Mouse (Mus musculus) gastrocnemius, postnatal 10 days (tissue): ENCODE data around the gene Cldn5. TPM values are rescaled to one million over a fixed set of nuclear protein-coding genes. Genes with fewer than 3 reads are reported as not detected.

Experiments
- DNase-seq: peaks from one replicate; pipeline ENCODE4 v3.0.0; 2021; ENCODE audit warnings: mixed read lengths
- long read RNA-seq, 2 experiments: library from polyadenylated mRNA; stranded (forward); transcript quantifications; one replicate each; pipeline ENCODE4 v2.0.0; 2021
- total RNA-seq, 2 experiments: library from RNA; stranded (reverse); gene quantifications; 2 replicates each; pipeline ENCODE4 v1.2.3; 2021

Cldn5 gene
- total RNA-seq = 10 to 100 TPM; 42.8 to 43.1 TPM
- long read RNA-seq, experiment 1, transcript Cldn5-201 (1 exons, 1,416 nt) = major isoform, 230 of 230 reads
- long read RNA-seq, experiment 1, partial matches to known transcripts = 0 of 230 reads
- long read RNA-seq, experiment 1, other reads (novel, unspliced or antisense) = 0 of 230 reads
- long read RNA-seq, experiment 2, transcript Cldn5-201 (1 exons, 1,416 nt) = major isoform, 206 of 206 reads
- long read RNA-seq, experiment 2, partial matches to known transcripts = 0 of 206 reads
- long read RNA-seq, experiment 2, other reads (novel, unspliced or antisense) = 0 of 206 reads

DNA sequence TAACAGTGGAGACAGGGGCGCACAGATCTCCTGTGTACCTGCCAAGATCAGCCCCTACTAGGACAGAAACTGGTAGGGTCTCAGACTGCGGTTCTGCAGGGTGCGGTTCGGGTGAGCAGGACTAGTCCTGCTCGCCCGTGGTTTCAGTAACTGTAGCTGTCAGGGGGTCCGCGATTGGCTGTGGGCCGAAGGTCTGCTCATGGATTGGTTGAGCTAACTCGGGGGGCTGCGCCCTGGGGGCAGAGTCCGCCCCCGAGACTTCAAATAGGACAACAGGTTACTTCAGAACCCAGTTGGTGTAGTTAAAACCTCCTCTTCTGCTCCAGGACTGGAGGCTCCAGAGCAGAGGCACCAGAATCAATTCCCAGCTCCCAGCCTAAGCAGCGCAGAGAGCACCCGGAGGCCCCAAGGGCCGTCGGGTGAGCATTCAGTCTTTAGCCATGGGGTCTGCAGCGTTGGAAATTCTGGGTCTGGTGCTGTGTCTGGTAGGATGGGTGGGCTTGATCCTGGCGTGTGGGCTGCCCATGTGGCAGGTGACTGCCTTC is at the start of gene Cldn5:
Gene Cldn5, plus strand, starts transcription at position 292 of the 545 bp plus-strand sequence.
- DNase-seq = no peak

DNA sequence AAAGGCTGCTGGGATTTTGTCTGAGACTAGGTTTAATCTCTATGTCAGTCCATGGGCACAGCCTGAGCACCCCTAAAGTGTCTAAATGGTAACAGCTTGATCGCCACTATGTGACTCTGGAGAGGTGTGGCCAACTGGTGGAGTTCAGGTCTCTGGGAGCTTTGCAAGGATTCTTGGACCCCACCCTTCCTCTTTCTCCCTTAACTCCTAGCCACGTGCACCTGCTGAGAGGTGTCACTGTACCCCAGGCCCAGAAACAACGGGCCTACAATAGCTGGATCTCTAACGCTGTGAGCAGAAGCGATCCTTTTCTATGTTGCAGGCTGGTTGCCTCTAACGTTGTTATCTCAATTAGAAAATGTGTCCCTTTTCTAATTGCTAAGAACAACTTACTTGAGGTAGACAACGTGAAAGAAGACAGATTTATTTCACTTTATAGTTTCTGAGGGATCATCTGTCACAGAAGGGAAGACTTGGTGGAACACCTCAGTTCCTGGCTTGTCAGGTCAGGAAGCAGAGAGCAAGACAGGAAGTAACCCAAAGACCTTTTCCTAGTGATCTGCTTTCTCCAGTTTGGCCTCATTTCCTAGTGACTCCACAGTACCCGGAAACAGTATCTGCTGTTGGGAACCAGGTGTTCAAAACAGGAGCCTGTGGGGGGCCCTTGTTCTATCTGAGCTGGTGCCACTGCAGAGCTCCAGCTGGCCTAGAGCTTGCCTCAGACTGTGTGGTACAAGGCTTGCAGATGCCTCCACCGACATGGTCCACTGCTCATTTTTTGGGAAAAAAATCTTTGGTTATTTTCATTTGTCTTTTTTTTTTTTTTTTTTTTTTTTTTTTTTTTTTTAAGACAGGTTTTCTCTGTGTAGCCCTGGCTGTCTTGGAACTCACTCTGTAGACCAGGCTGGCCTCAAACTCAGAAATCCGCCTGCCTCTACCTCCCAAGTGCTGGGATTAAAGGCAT is 48.8 kb upstream of the Cldn5 start:
- no peak for DNase-seq

DNA sequence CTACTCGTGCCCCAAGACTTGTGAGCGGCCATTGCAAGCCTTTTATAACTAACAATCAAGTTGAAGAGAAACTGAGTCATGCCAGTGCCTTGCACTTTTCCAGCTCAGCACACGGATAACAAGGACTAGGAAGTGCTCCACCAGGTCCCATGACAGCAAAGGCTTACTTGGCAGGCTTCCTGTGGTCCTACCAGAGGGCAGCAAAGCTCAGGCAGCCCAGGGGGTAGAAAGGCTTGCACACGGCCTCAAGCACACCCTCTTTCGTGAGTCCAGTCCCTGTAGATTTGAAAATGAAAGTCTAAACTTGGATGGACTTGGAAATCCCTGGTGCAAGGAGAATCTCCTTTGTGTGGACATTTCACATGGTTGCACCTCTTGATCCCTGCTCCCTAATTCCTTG is 47.5 kb upstream of the Cldn5 start:
- no peak for DNase-seq

DNA sequence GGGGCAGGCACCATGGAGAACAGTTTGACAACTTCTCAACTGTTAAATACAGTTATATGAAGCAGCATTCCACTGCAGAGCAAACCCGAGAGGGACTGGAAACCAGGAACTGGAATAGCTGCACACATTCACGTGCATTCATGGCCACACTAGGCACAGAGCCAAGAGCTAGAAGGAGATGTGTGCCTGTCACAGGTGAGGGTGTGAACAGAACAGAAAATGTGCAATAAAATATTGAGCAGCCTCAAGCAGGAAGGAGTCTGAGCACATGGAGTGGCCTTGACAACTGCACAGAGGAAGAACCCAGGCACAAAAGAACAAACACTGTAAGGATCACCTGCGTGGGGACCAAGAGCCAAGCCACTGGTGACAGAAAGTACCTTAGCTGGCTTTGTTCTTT is 46.0 kb upstream of the Cldn5 start:
- DNase-seq = no peak

GRCm38 (mm10) chr16:18733100-18733956 is 43.3 kb upstream of the Cldn5 start:
- DNase-seq = no peak

DNA sequence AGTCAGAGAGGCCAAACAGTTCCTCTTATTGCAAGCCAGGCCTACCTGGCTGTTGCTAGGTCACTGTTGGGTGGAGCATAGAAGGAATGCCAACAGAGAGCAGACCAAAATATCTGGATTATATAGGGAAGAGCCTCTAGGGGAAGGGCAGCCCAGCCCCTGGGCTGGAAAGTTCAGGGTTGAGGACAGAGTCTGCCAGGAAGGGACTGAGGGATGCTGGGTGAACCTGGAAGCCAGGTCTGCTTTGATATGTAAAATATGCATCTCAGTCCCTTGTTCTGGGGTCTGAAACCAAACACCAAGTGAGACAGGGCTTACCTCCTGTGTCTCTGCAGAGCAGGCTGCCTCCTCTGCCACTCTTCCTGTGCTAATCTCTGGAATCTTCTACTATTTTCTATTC is 38.3 kb upstream of the Cldn5 start:
- no peak for DNase-seq

- no peak for DNase-seq
Observed at GRCm38 (mm10) chr16:18746268-18747122, 30.2 kb upstream of the Cldn5 start.

GRCm38 (mm10) chr16:18751101-18751500 is 25.5 kb upstream of the Cldn5 start:
- no peak for DNase-seq

GRCm38 (mm10) chr16:18751885-18752499 is 24.7 kb upstream of the Cldn5 start:
- DNase-seq = no peak

GRCm38 (mm10) chr16:18761734-18762133 is 14.9 kb upstream of the Cldn5 start:
- DNase-seq = no peak

DNA sequence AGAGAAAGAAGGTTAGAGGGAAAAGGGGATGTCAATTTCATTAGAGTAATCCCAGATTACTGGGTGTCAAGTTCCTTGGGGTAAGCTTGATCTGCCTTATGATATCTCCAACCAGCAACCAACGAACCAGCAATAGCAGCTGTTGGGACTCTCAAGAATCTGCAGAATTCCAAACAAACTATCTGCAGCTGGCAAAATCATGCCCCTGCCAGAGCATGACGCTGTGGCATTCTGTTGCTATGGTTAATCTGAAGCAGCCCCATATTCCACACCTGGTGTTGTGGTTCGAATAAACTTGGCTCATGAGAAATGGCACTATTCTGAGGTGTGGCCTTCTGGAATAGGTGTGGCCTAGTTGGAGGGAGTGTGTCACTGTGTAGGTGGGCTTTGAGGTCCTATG is 13.7 kb upstream of the Cldn5 start:
- no peak for DNase-seq

DNA sequence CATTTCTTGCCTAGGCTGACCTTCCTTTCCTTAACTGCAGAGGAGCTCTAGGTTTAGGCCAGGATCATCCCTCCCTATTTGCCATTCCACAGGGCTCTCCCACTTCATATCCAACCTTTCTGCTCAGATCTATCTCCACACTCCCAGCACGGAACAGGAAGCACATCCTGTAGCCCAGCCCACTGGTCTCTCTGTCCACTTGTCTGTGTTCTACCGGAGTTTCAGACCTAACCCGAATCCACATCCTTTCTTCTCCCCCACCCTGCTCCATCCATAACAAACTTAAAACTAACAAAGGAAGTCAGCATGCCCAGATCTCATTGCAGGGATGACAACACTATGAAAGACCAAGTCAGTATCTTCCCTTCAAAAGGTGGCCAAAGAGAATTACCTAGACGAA is 10.3 kb upstream of the Cldn5 start:
- no peak for DNase-seq

- no peak for DNase-seq
Observed at GRCm38 (mm10) chr16:18769501-18769900, 7.1 kb upstream of the Cldn5 start.

GRCm38 (mm10) chr16:18773936-18774335 is 2.7 kb upstream of the Cldn5 start:
- no peak for DNase-seq

DNA sequence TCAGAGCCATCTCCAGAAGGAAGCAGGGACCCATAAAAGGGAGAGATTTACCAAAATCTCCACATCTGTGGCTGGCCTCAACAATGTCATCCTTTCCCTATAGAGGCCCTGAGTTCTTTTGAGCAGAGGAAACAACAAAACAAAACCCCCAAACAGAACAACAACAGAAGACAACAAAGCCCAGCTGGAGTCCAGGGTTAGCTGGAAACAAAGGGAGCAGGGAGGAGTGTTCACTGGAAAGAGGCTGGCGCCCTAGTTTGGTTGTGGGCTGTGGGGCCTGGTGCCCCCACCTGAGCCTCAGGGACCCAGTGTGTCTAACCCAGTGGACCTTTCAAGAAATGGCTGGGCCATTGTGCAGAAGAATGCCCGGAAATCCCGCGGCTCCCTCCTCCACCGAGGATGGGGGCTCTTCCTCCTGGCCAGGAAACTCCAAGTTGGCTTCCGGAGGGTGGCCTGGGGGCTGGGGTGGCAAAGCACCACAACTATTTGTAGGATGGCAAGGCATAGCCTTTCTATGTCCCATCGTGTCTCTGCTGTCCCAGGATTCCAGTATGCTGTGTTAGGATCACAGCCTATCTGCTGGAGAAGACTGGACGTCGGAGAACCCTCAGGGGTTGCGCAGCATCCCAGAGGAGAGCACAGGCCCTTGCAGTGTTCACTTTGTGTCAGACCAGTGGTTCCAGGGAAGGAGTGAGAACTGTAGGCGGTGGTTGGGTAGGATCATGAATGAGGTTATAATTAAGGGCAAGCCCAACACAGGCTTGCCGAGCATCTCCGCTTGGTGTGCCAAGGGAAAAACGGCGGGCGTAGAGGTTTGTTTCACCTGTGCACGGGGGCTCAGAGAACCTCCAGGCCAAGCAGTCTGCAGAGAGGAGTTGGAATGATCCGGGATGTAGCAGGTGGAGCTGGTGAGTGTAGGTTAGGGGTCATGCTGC is 759 bp upstream of the Cldn5 start:
- no peak for DNase-seq

- DNase-seq = no peak
Observed at GRCm38 (mm10) chr16:18777101-18778080, 744 bp downstream of the Cldn5 start.

- no peak for DNase-seq
Observed at GRCm38 (mm10) chr16:18778461-18778860, 1.8 kb downstream of the Cldn5 start.

DNA sequence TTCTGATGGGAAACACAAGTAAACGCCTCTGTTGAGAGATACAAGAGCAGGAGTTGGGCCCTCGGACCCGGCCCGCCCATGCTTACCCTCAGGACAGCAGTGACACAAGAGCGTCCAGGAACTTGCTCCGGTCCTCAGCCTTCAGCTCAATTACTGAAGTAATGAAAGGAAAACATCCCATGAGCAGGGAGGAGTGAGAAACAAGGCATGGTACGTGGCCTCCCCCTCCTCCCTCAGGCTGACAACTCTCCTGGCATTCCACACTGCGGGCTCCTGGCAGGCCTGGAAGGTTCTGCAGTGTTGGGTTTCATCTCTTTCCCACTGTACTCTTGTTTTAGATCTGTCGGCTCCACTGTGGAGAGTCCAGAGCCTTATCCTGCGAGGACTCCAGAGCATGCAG is 5.2 kb downstream of the Cldn5 start:
- no peak for DNase-seq
